Comparison of ENCODE assay signal across 22 mouse cellular contexts in the genomic region with DNA sequence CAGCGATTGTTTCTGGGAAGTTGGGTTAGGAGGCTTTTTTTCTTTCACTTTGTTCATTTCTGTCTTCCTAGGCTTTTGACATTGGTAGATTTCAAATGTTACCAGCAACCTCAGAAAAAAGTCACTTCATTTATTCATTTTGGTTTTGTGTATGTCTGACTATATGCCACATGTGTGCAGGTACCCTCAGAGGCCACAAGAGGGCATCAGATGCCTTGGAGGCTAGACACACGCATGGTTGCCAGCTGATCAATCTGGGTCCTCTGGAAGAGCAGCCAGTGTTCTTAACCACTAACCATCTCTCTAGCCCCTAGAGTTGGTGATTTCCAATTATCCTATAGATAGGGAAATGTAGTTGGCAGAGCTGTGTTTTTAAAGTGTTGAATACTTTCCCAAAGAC. TPM values are rescaled to one million over a fixed set of nuclear protein-coding genes. Genes with fewer than 3 reads are reported as not detected.
A peak's percentile ranks its signal among the peaks of the same experiment; 100 is the strongest.
DNase-seq lines count a peak whose midpoint lies in the region; ATAC-seq and TF ChIP-seq lines count a peak whose summit lies in the region.
"Had no signal": no experiment of that assay in that cellular context is flagged by ENCODE, and none has a peak within 500 bp of the region (broad histone marks: within the 10 kb centered on the region; RNA-seq: fewer than 3 reads in every experiment).

No protein-coding gene starts in this region.

- 87% methylated on average over 2 of the region's 2 CpGs for WGBS in intestine, postnatal 0 days
- WGBS in intestine, embryonic 15.5 days: 92% methylated on average over 2 of the region's 2 CpGs
- WGBS in lung, adult 2 months: 92% methylated on average over 2 of the region's 2 CpGs

- no peak for TF ChIP-seq EP300 in ES-Bruce4 (IDR thresholded peaks at IDR 0.05; ENCODE audit: insufficient read depth, low read depth, low read length)

- H3K4me1 ChIP-seq in intestine, postnatal 0 days (replicated peaks; ENCODE audit: control insufficient read depth, insufficient read depth, low read length): no peaks in the 10 kb centered on the region
- H3K4me1 ChIP-seq in intestine, embryonic 15.5 days (replicated peaks): no peaks in the 10 kb centered on the region
- H3K4me1 ChIP-seq in lung, adult 2 months (ENCODE audit: control insufficient read depth, insufficient read depth, low read length): no peaks in the 10 kb centered on the region
- no peaks in the 10 kb centered on the region for H3K4me1 ChIP-seq in ES-Bruce4 (ENCODE audit: control insufficient read depth, insufficient read depth, low read length)

- H3K4me3 ChIP-seq in intestine, postnatal 0 days (ENCODE audit: low read depth, low read length): no peak overlapping the region
- no peak overlapping the region for H3K4me3 ChIP-seq in intestine, embryonic 15.5 days (replicated peaks)
- H3K4me3 ChIP-seq in lung, adult 2 months (replicated peaks; ENCODE audit: extremely low read depth, low read depth, low read length): no peak overlapping the region
- H3K4me3 ChIP-seq in ES-Bruce4 (ENCODE audit: low read depth, low read length): no peak overlapping the region
- H3K4me3 ChIP-seq: embryonic facial prominence, embryonic 12.5 days; hindbrain, embryonic 13.5 days; limb, embryonic 10.5 days had no signal

- H3K27ac ChIP-seq in intestine, postnatal 0 days (ENCODE audit: low read depth, low read length): no peak overlapping the region
- H3K27ac ChIP-seq in intestine, embryonic 15.5 days: no peak overlapping the region
- no peak overlapping the region for H3K27ac ChIP-seq in ES-Bruce4 (ENCODE audit: insufficient read depth, low read length)
- H3K27ac ChIP-seq: embryonic facial prominence, embryonic 12.5 days; hindbrain, embryonic 13.5 days; limb, embryonic 10.5 days had no signal

- H3K36me3 ChIP-seq in intestine, postnatal 0 days (ENCODE audit: control insufficient read depth, insufficient read depth): peaks cover 6% of the 10 kb centered on the region; the same call in 1 of the 2 replicates
- H3K36me3 ChIP-seq in intestine, embryonic 15.5 days: 0 out of 2 replicates have a peak, but pooled peaks cover 3% of the 10 kb centered on the region
- no peaks in the 10 kb centered on the region for H3K36me3 ChIP-seq in ES-Bruce4 (ENCODE audit: control insufficient read depth, insufficient read depth, low read length, poor library complexity, severe bottlenecking)

- no peaks in the 10 kb centered on the region for H3K27me3 ChIP-seq in intestine, postnatal 0 days (replicated peaks; ENCODE audit: control insufficient read depth, insufficient read depth, low read length)
- no peaks in the 10 kb centered on the region for H3K27me3 ChIP-seq in intestine, embryonic 15.5 days (replicated peaks)
- H3K27me3 ChIP-seq in ES-Bruce4 (ENCODE audit: control insufficient read depth, insufficient read depth, low read length, poor library complexity, severe bottlenecking): no peaks in the 10 kb centered on the region
- H3K27me3 ChIP-seq: embryonic facial prominence, embryonic 12.5 days; hindbrain, embryonic 13.5 days had no signal

- ATAC-seq in intestine, postnatal 0 days: no peak
- ATAC-seq in intestine, embryonic 15.5 days: no peak
- ATAC-seq: forebrain, embryonic 16.5 days had no signal

- H3K9ac ChIP-seq in intestine, postnatal 0 days (ENCODE audit: low read depth, low read length): no peak overlapping the region
- no peak overlapping the region for H3K9ac ChIP-seq in intestine, embryonic 15.5 days
- no peak overlapping the region for H3K9ac ChIP-seq in ES-Bruce4 (ENCODE audit: low read depth, poor library complexity, severe bottlenecking)
- H3K9ac ChIP-seq: embryonic facial prominence, embryonic 12.5 days; hindbrain, embryonic 13.5 days had no signal

- no peak overlapping the region for H3K4me2 ChIP-seq in intestine, postnatal 0 days (replicated peaks; ENCODE audit: low read depth)
- H3K4me2 ChIP-seq in intestine, embryonic 15.5 days (replicated peaks): no peak overlapping the region
- H3K4me2 ChIP-seq: embryonic facial prominence, embryonic 12.5 days; hindbrain, embryonic 13.5 days had no signal

- peak; percentile 28; the same call in 1 of the 2 replicates for TF ChIP-seq CTCF in intestine, postnatal 0 days (IDR thresholded peaks at IDR 0.05; ENCODE audit: low read depth)
- TF ChIP-seq CTCF in lung, adult 2 months (IDR thresholded peaks at IDR 0.05; ENCODE audit: insufficient read depth, low read length): 0 out of 2 replicates have a peak, but pooled peaks have one; percentile 7
- TF ChIP-seq CTCF in ES-Bruce4 (IDR thresholded peaks at IDR 0.05; ENCODE audit: low read depth, low read length): peak; percentile 15

- H3K9me3 ChIP-seq in intestine, postnatal 0 days (ENCODE audit: control insufficient read depth): 0 out of 2 replicates have a peak, but pooled peaks cover 3% of the 10 kb centered on the region
- H3K9me3 ChIP-seq in intestine, embryonic 15.5 days: no peaks in the 10 kb centered on the region
- no peaks in the 10 kb centered on the region; the same call in 1 of the 2 replicates for H3K9me3 ChIP-seq in ES-Bruce4 (replicated peaks; ENCODE audit: control insufficient read depth, insufficient read depth, low read length, poor library complexity, severe bottlenecking)
- H3K9me3 ChIP-seq: embryonic facial prominence, embryonic 12.5 days; hindbrain, embryonic 13.5 days; limb, embryonic 10.5 days had no signal

- TF ChIP-seq POLR2A in lung, adult 2 months (IDR thresholded peaks at IDR 0.05; ENCODE audit: borderline replicate concordance, extremely low read depth, low read depth, low read length): no peak
- no peak for TF ChIP-seq POLR2A in ES-Bruce4 (IDR thresholded peaks at IDR 0.05; ENCODE audit: insufficient read depth, low read length)

- DNase-seq in lung, adult 2 months: no peak
- no peak for DNase-seq in lung, postnatal 14 days
- peak; percentile 56 for DNase-seq in ZHBTc4 (ENCODE audit: low read depth, low spot score)
- DNase-seq in urinary bladder, postnatal 14 days (ENCODE audit: low spot score): no peak
- DNase-seq: adrenal gland, postnatal 25 days; cerebellum, adult 8-10 months; heart, postnatal 14 days; kidney, adult 18-20 months; kidney, postnatal 36 days; layer of hippocampus, postnatal 36 days; midbrain, embryonic 14.5 days; retina, postnatal 1 day; right cerebral cortex, postnatal 4 days; thymus, adult 18-20 months had no signal

RNA-seq across cellular contexts. Expression of gene Cartpt, which starts 42.6 kb away (rescaled TPM):
- 32.5 and 34.1 TPM in 2 replicates for polyA plus RNA-seq in intestine, postnatal 0 days (2015; fragmentation: Nextera tagmentation; extraction: Ambion mirVana)
- 22.5 and 30.9 TPM in 2 replicates for polyA plus RNA-seq in intestine, embryonic 15.5 days (2015; fragmentation: Nextera tagmentation; extraction: Ambion mirVana)
- polyA plus RNA-seq in lung, adult 2 months (2012; rRNA removed): 0.21 TPM in 1 of 2 replicates, not detected in the other
- polyA plus RNA-seq in ES-Bruce4 (2011; ENCODE audit: insufficient read depth, insufficient read length, low read depth, missing spikeins): not detected in 2 replicates
- polyA plus RNA-seq: C2C12 had no signal

Comparison
In these comparisons a context has a peak if more than half of its experiments do, and no peak if none do; other contexts are left out.
1. RNA of gene Cartpt, which starts 42.6 kb away (polyA plus RNA-seq): 32.5 to 34.1 TPM in intestine, postnatal 0 days and 22.5 to 30.9 TPM in intestine, embryonic 15.5 days; 0.21 TPM in lung, adult 2 months and not detected in ES-Bruce4; every median in the first group is over 10 times any median in the second.
2. Peak in every context shown above with its lines, with median percentiles within 50 percentile points of each other: CTCF ChIP-seq.